ENCODE assay signal across 8 mouse cellular contexts in genomic region chr10:70717025-70717424, GRCm38 (mm10).
DNase-seq lines count a peak whose midpoint lies in the region; ATAC-seq and TF ChIP-seq lines count a peak whose summit lies in the region.

No protein-coding gene starts in this region.

- peak overlapping the region; percentile 83 for H3K27ac ChIP-seq in ES-Bruce4 (ENCODE audit: insufficient read depth, low read length)
- peak overlapping the region; percentile 58; the same call in 1 of the 2 replicates for H3K27ac ChIP-seq in forebrain, postnatal 0 days (ENCODE audit: low read depth, low read length)

- 3% methylated on average over 6 of the region's 6 CpGs for WGBS in forebrain, postnatal 0 days

- no peaks in the 10 kb centered on the region for H3K4me1 ChIP-seq in ES-Bruce4 (ENCODE audit: control insufficient read depth, insufficient read depth, low read length)
- no peaks in the 10 kb centered on the region for H3K4me1 ChIP-seq in forebrain, postnatal 0 days (ENCODE audit: insufficient read depth)

- H3K9me3 ChIP-seq in ES-Bruce4 (replicated peaks; ENCODE audit: control insufficient read depth, insufficient read depth, low read length, poor library complexity, severe bottlenecking): no peaks in the 10 kb centered on the region
- H3K9me3 ChIP-seq in forebrain, postnatal 0 days (ENCODE audit: low read length): no peaks in the 10 kb centered on the region

- no peak for TF ChIP-seq POLR2A in ES-Bruce4 (IDR thresholded peaks at IDR 0.05; ENCODE audit: insufficient read depth, low read length)

- TF ChIP-seq EP300 in ES-Bruce4 (IDR thresholded peaks at IDR 0.05; ENCODE audit: insufficient read depth, low read depth, low read length): no peak

- DNase-seq in forebrain, postnatal 0 days: peak; percentile 84
- peak; percentile 42 to 60 for DNase-seq in heart, postnatal 14 days
- peak; percentile 67 to 83 for DNase-seq in left cerebral cortex, adult 9 months (ENCODE audit: low spot score in 2 of 2)
- DNase-seq in neural tube, embryonic 10.5 days (ENCODE audit: extremely low spot score, low spot score): peak; percentile 16
- DNase-seq in spleen, adult 12 weeks (ENCODE audit: low spot score): no peak
- DNase-seq in thymus, postnatal 10 days (ENCODE audit: low spot score in 2 of 2): no peak

- peak overlapping the region; percentile 18; the same call in 1 of the 2 replicates for H3K9ac ChIP-seq in ES-Bruce4 (ENCODE audit: low read depth, poor library complexity, severe bottlenecking)
- H3K9ac ChIP-seq in forebrain, postnatal 0 days: no peak overlapping the region

- TF ChIP-seq CTCF in ES-Bruce4 (IDR thresholded peaks at IDR 0.05; ENCODE audit: low read depth, low read length): no peak
- TF ChIP-seq CTCF in forebrain, postnatal 0 days (IDR thresholded peaks at IDR 0.05; ENCODE audit: low read depth): no peak

- ATAC-seq in cerebellum, adult (ENCODE audit: insufficient number of reproducible peaks, low FRiP score, low TSS enrichment): peak; percentile 89
- peak; percentile 88 for ATAC-seq in forebrain, postnatal 0 days

- H3K4me3 ChIP-seq in ES-Bruce4 (ENCODE audit: low read depth, low read length): no peak overlapping the region
- H3K4me3 ChIP-seq in forebrain, postnatal 0 days (ENCODE audit: low read depth, low read length): no peak overlapping the region

- intact Hi-C loops in heart, postnatal 14 days (cut with DNase I): no loop called here

- no peaks in the 10 kb centered on the region for H3K27me3 ChIP-seq in ES-Bruce4 (ENCODE audit: control insufficient read depth, insufficient read depth, low read length, poor library complexity, severe bottlenecking)
- no peaks in the 10 kb centered on the region for H3K27me3 ChIP-seq in forebrain, postnatal 0 days (ENCODE audit: insufficient read depth, low read length)

- no peaks in the 10 kb centered on the region for H3K36me3 ChIP-seq in ES-Bruce4 (ENCODE audit: control insufficient read depth, insufficient read depth, low read length, poor library complexity, severe bottlenecking)
- H3K36me3 ChIP-seq in forebrain, postnatal 0 days (ENCODE audit: insufficient read depth): no peaks in the 10 kb centered on the region

- H3K4me2 ChIP-seq in forebrain, postnatal 0 days (ENCODE audit: low read depth): no peak overlapping the region

Comparison
In these comparisons a context has a peak if more than half of its experiments do, and no peak if none do; other contexts are left out.
1. DNase-seq: peak in forebrain, postnatal 0 days (single experiment), heart, postnatal 14 days (2 of 2), left cerebral cortex, adult 9 months (2 of 2) and neural tube, embryonic 10.5 days (single experiment); none in spleen, adult 12 weeks (single experiment) and thymus, postnatal 10 days (0 of 2).